Mouse (Mus musculus): Measurements from ENCODE around the gene Gfod1. TPM values are rescaled to one million over a fixed set of nuclear protein-coding genes. Genes with fewer than 3 reads are reported as not detected.
A peak's percentile ranks its signal among the peaks of the same experiment; 100 is the strongest.

The Gfod1 gene
- total and polyA plus RNA-seq, 2 experiments from 2014 or later, result 3.0 to 16.6 TPM

DNA sequence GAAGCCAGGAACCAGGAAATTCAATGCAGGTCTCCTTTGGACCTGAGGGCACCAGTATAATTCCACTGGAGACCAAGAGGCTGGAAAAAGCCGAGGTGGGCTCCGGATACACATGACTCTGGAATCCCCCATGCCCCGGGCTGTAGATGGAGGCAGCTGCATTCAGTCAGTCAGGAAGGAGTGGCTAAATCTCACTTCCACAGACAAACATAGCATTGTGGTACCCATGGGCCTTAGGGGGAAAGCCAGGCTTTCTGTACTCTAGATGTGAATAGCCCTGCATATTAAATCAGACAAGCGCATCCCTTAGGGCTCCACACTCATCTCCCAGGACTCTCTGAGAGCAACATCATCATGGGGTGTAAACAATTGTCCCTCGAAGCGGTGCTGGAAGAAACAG lies 14.9 kb downstream of the Gfod1 start:
- DNase-seq, result no peak

DNA sequence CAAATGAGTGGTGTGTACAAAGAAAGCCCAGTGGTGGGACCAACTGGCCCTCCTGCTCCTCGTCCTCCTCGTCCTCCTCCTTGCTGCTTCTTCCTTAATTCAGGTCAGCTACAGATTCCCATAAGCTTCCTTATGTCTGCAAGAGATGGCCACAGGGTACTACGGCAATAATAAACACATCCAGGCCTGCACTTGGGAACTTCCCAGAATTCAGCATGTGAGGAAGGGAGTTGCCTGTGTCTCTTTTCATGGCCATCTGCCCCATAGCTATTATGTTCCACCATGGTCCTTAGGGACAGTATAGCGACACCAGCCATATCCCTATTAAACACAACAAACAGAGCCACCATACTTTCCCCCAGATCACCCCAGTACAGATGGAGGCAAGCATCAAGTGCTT lies 15.5 kb downstream of the Gfod1 start:
- TF ChIP-seq CTCF (IDR thresholded peaks at IDR 0.05; ENCODE audit: low read depth), result no peak
- no peak overlapping the region for H3K9ac ChIP-seq
- no peak for DNase-seq
- H3K27ac ChIP-seq (ENCODE audit: low read depth, low read length), result no peak overlapping the region
- H3K4me3 ChIP-seq (ENCODE audit: low read depth, low read length), result no peak overlapping the region
- H3K4me2 ChIP-seq (ENCODE audit: low read depth), result no peak overlapping the region
- ATAC-seq, result no peak
- no peaks in the 10 kb centered on the region for H3K27me3 ChIP-seq (ENCODE audit: insufficient read depth, low read length)
- no peaks in the 10 kb centered on the region for H3K4me1 ChIP-seq (ENCODE audit: insufficient read depth)
- no peaks in the 10 kb centered on the region for H3K36me3 ChIP-seq (ENCODE audit: insufficient read depth)
- H3K9me3 ChIP-seq (ENCODE audit: low read length), result no peaks in the 10 kb centered on the region
- WGBS, result 65% methylated on average over 4 of the region's 4 CpGs

More for the DNA sequence above, 14.9 kb downstream of the Gfod1 start:
- no peaks in the 10 kb centered on the region for H3K9me3 ChIP-seq (ENCODE audit: low read length)
- no peak overlapping the region for H3K4me3 ChIP-seq (ENCODE audit: low read depth, low read length)
- H3K9ac ChIP-seq, result no peak overlapping the region
- TF ChIP-seq CTCF (IDR thresholded peaks at IDR 0.05; ENCODE audit: low read depth), result no peak
- H3K4me2 ChIP-seq (ENCODE audit: low read depth), result no peak overlapping the region
- 73% methylated on average over 6 of the region's 6 CpGs for WGBS
- peak; percentile 53 for ATAC-seq
- H3K27ac ChIP-seq (ENCODE audit: low read depth, low read length), result no peak overlapping the region
- no peaks in the 10 kb centered on the region for H3K27me3 ChIP-seq (ENCODE audit: insufficient read depth, low read length)
- H3K4me1 ChIP-seq (ENCODE audit: insufficient read depth), result no peaks in the 10 kb centered on the region
- H3K36me3 ChIP-seq (ENCODE audit: insufficient read depth), result no peaks in the 10 kb centered on the region

DNA sequence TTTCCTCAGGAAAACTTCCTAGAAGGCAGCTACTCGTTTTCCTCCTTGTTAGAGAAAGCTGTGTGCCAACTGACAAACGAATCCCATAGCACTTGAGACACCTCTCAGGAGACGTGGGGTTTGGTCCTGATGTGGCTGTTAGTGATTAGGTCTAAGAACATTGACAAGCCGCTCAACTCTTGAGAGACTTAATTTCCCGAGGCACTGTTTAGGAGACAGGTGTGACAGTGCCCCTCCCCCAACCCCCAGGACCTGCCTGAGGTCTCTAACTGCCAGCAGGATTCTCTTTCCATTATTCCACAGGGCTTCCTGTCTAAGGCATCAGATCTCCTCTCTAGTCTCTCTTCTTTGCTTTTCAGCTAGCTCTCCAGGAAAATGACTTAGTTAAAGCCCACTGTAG lies 15.9 kb downstream of the Gfod1 start:
- TF ChIP-seq CTCF (IDR thresholded peaks at IDR 0.05; ENCODE audit: low read depth), result no peak
- H3K27me3 ChIP-seq (ENCODE audit: insufficient read depth, low read length), result no peaks in the 10 kb centered on the region
- 38% methylated on average over 5 of the region's 5 CpGs for WGBS
- H3K36me3 ChIP-seq (ENCODE audit: insufficient read depth), result no peaks in the 10 kb centered on the region
- DNase-seq, result no peak
- no peaks in the 10 kb centered on the region for H3K4me1 ChIP-seq (ENCODE audit: insufficient read depth)
- H3K4me3 ChIP-seq (ENCODE audit: low read depth, low read length), result no peak overlapping the region
- no peak overlapping the region for H3K4me2 ChIP-seq (ENCODE audit: low read depth)
- no peak for ATAC-seq
- no peak overlapping the region for H3K27ac ChIP-seq (ENCODE audit: low read depth, low read length)
- no peaks in the 10 kb centered on the region for H3K9me3 ChIP-seq (ENCODE audit: low read length)
- H3K9ac ChIP-seq, result no peak overlapping the region

DNA sequence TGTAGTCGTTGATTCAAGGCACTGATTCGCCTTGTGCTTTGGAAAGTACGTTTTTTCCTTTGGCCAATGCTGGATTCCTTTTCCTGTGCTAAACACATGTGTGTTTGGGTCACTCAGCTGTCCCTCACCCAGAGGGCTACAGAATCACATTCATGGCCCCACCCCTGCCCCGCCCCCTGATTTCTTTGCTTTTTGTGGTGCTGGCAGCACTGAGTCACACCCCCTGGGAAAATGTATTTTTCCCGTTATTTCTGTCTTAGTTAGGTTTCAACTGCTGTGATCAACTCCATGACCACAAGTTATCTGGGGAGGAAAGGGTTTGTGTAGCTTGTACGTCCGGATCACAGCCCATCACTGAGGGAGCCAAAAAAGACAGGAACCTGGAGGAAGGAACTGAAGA lies 17.1 kb downstream of the Gfod1 start:
- whole genome bisulfite sequencing, result 73% methylated on average over 7 of the region's 7 CpGs
- ATAC-seq (no peak), DNase-seq (no peak)

DNA sequence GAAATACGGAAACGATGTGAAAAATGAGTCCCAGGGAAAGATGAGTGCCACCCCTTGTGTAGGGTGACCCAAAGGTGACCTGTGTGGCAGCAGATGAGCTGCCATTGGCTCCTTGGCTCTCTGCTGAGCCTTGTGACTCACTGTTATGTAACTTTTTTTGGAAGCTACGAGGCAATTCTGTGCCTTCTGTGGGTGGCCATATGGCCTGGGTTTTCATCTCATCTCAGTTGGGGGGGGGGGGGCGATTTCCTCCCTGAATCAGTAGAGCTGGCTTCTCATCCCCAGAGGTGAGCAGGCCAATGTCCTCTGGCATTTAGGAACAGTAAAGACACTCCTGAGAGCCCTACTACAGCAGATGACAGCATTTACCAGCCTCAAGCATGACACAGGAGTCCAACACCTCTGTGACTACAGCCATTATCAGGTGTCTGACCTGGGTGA lies 19.2 kb downstream of the Gfod1 start:
- DNase-seq (no peak), ATAC-seq (no peak)
- H3K4me2 ChIP-seq (ENCODE audit: low read depth), result no peak overlapping the region
- H3K9ac ChIP-seq, result no peak overlapping the region
- 67% methylated on average over 4 of the region's 4 CpGs for WGBS
- TF ChIP-seq CTCF (IDR thresholded peaks at IDR 0.05; ENCODE audit: low read depth), result no peak
- no peak overlapping the region for H3K4me3 ChIP-seq (ENCODE audit: low read depth, low read length)
- no peaks in the 10 kb centered on the region for H3K9me3 ChIP-seq (ENCODE audit: low read length)
- no peaks in the 10 kb centered on the region for H3K4me1 ChIP-seq (ENCODE audit: insufficient read depth)
- H3K27me3 ChIP-seq (ENCODE audit: insufficient read depth, low read length), result no peaks in the 10 kb centered on the region
- no peak overlapping the region for H3K27ac ChIP-seq (ENCODE audit: low read depth, low read length)
- H3K36me3 ChIP-seq (ENCODE audit: insufficient read depth), result no peaks in the 10 kb centered on the region

More for the DNA sequence above, 17.1 kb downstream of the Gfod1 start:
- Histone ChIP-seq H3K4me2 (ENCODE audit: low read depth) (no peak overlapping the region), H3K4me3 (ENCODE audit: low read depth, low read length) (no peak overlapping the region), H3K36me3 (ENCODE audit: insufficient read depth) (no peaks in the 10 kb centered on the region), H3K4me1 (ENCODE audit: insufficient read depth) (no peaks in the 10 kb centered on the region), H3K9me3 (ENCODE audit: low read length) (no peaks in the 10 kb centered on the region), H3K9ac (no peak overlapping the region), H3K27me3 (ENCODE audit: insufficient read depth, low read length) (no peaks in the 10 kb centered on the region), H3K27ac (ENCODE audit: low read depth, low read length) (no peak overlapping the region)
- TF ChIP-seq CTCF (IDR thresholded peaks at IDR 0.05; ENCODE audit: low read depth), result no peak

DNA sequence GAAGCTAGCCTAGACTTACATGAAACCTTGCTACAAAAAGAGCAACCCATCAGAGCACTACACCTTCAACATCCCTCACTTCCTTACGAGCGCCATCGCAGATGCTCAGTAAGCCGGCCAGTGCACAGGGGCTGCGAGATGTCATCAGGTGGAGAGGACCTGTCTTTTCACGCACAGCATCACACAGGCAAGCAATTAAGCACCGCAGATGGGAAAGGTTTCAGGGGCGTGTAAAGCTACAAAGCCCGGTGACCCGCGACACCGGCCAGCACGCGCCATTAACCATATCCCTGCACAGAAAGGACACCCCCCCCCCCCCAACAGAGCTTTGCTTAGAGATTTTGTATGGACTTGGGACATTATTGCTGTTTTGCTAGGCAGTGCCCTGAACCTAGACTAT lies 30.1 kb downstream of the Gfod1 start:
- DNase-seq (no peak), ATAC-seq (no peak)
- no peak overlapping the region for H3K4me3 ChIP-seq (ENCODE audit: low read depth, low read length)
- no peak for TF ChIP-seq CTCF (IDR thresholded peaks at IDR 0.05; ENCODE audit: low read depth)
- H3K27me3 ChIP-seq (ENCODE audit: insufficient read depth, low read length), result no peaks in the 10 kb centered on the region
- no peaks in the 10 kb centered on the region for H3K36me3 ChIP-seq (ENCODE audit: insufficient read depth)
- H3K4me1 ChIP-seq (ENCODE audit: insufficient read depth), result 0 out of 2 replicates have a peak, but pooled peaks cover 3% of the 10 kb centered on the region
- no peak overlapping the region for H3K9ac ChIP-seq
- H3K27ac ChIP-seq (ENCODE audit: low read depth, low read length), result no peak overlapping the region
- 81% methylated on average over 14 of the region's 14 CpGs for WGBS
- no peaks in the 10 kb centered on the region for H3K9me3 ChIP-seq (ENCODE audit: low read length)
- H3K4me2 ChIP-seq (ENCODE audit: low read depth), result no peak overlapping the region

DNA sequence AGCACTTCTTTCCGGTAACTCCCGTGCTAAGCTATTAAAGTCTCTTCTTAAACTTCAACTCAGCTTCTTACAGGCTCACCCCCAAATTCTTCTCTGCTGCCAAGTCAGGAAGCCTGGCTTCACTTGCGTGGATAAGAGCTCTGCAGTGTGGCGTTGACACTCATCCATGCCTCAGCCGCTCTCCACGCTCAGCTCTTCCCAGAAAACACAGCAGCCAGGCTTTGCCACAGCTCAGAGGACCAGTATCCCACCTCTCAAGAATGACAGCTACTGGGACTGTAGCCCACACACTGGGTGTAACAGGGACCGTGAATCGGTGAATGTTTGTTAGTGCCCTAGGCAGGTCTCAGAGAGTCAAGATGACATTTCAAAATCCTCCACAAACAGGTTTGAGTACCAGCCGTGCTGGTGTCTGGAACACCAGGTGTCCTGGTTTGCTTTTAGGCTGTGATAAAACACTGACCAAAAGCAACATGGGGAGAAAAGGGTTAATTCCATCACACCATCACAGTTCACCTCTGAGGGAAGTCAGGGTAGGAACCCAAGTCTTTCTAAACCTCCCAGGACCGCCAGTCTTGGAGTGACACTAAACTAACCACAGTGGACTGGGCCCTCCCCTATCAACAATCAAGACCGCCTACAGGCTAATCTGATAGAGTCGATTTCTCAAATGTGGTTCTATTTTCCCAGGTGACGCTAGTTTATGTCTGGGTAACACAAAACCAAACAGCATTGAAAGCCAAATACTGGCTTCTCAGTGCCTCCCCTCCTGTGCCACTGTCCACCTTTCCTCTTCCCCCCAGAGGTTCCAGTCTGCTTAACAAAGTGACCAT lies 31.5 kb downstream of the Gfod1 start:
- Histone ChIP-seq H3K4me3 (ENCODE audit: low read depth, low read length) (no peak overlapping the region), H3K36me3 (ENCODE audit: insufficient read depth) (no peaks in the 10 kb centered on the region), H3K27ac (ENCODE audit: low read depth, low read length) (no peak overlapping the region), H3K4me2 (ENCODE audit: low read depth) (no peak overlapping the region), H3K4me1 (ENCODE audit: insufficient read depth) (0 out of 2 replicates have a peak, but pooled peaks cover 6% of the 10 kb centered on the region), H3K27me3 (ENCODE audit: insufficient read depth, low read length) (no peaks in the 10 kb centered on the region), H3K9me3 (ENCODE audit: low read length) (no peaks in the 10 kb centered on the region), H3K9ac (no peak overlapping the region)
- 62% methylated on average over 13 of the region's 13 CpGs for WGBS
- no peak for TF ChIP-seq CTCF (IDR thresholded peaks at IDR 0.05; ENCODE audit: low read depth)
- ATAC-seq (peak; percentile 29; the same call in 1 of the 2 replicates), DNase-seq (no peak)
